ENCODE assay signal across 11 mouse cellular contexts in genomic region chr5:122763271-122764031, GRCm38 (mm10). TPM values are rescaled to one million over a fixed set of nuclear protein-coding genes. Genes with fewer than 3 reads are reported as not detected.
DNase-seq lines count a peak whose midpoint lies in the region; ATAC-seq and TF ChIP-seq lines count a peak whose summit lies in the region.
"Had no signal": no experiment of that assay in that cellular context is flagged by ENCODE, and none has a peak within 500 bp of the region (broad histone marks: within the 10 kb centered on the region; RNA-seq: fewer than 3 reads in every experiment).

No protein-coding gene starts in this region.

- WGBS in kidney, adult 2 months = 80% methylated on average over 29 of the region's 29 CpGs

- no peaks in the 10 kb centered on the region for H3K36me3 ChIP-seq in kidney, adult 2 months (ENCODE audit: control insufficient read depth, insufficient read depth, low read length)

- ATAC-seq in cerebellum, adult (ENCODE audit: insufficient number of reproducible peaks, low FRiP score, low TSS enrichment) = peak; percentile 23; the same call in 1 of the 2 replicates
- ATAC-seq: forebrain, postnatal 0 days had no signal

- DNase-seq in cerebellum, adult 11 months = no peak
- no peak for DNase-seq in kidney, adult 2 months
- no peak for DNase-seq in kidney, adult 11 months
- peak; percentile 30 to 57 for DNase-seq in urinary bladder, postnatal 36 days (ENCODE audit: low spot score in 2 of 2)
- DNase-seq in urinary bladder, adult 2 months (ENCODE audit: low spot score) = no peak
- peak; percentile 56 for DNase-seq in testis, postnatal 14 days (ENCODE audit: low spot score)
- DNase-seq in adrenal gland, adult 8-10 months = no peak
- DNase-seq: forebrain, postnatal 0 days had no signal

- no peaks in the 10 kb centered on the region for H3K27me3 ChIP-seq in kidney, adult 2 months (replicated peaks; ENCODE audit: control insufficient read depth, insufficient read depth, low read length)
- H3K27me3 ChIP-seq: limb, embryonic 13.5 days; midbrain, embryonic 12.5 days had no signal

- peak overlapping the region; percentile 66 for H3K27ac ChIP-seq in kidney, adult 2 months (ENCODE audit: insufficient read depth, low read depth, low read length)
- H3K27ac ChIP-seq: limb, embryonic 13.5 days; midbrain, embryonic 12.5 days had no signal

- peak overlapping the region; percentile 25; the same call in 1 of the 2 replicates for H3K4me3 ChIP-seq in kidney, adult 2 months (ENCODE audit: insufficient read depth, low read depth, low read length)
- H3K4me3 ChIP-seq: limb, embryonic 13.5 days; midbrain, embryonic 12.5 days had no signal

- TF ChIP-seq POLR2A in kidney, adult 2 months (IDR thresholded peaks at IDR 0.05; ENCODE audit: low read depth, low read length) = no peak

- TF ChIP-seq CTCF in kidney, adult 2 months (conservative IDR thresholded peaks at IDR 0.05; ENCODE audit: insufficient read depth, insufficient read length, low read depth, low read length) = no peak

- no peaks in the 10 kb centered on the region for H3K4me1 ChIP-seq in kidney, adult 2 months (ENCODE audit: control insufficient read depth, insufficient read depth, low read length)
- H3K4me1 ChIP-seq: midbrain, embryonic 12.5 days had no signal

RNA-seq across cellular contexts. Expression of gene Camkk2, which starts 15.8 kb away (rescaled TPM):
- polyA plus RNA-seq in kidney, adult 2 months (2012; rRNA removed) = 17.7 and 18.8 TPM in 2 replicates
- 29.4 and 29.8 TPM in 2 replicates for polyA plus RNA-seq in urinary bladder, adult 2 months (2012; rRNA removed)
- total RNA-seq in adrenal gland, adult 8-10 months (2022) = 10 to 100 TPM; 32.8 to 36.2 (median 34.9) TPM

RNA-seq across cellular contexts. Expression of gene P2rx4, which starts 56.1 kb away (rescaled TPM):
- polyA plus RNA-seq in kidney, adult 2 months (2012; rRNA removed) = 81.6 and 87.7 TPM in 2 replicates
- 42.4 and 44.3 TPM in 2 replicates for polyA plus RNA-seq in urinary bladder, adult 2 months (2012; rRNA removed)
- 10 to 100 TPM; 38.2 to 57.9 (median 46.5) TPM for total RNA-seq in adrenal gland, adult 8-10 months (2022)

RNA-seq across cellular contexts. Expression of gene Anapc5, which starts 57.7 kb away (rescaled TPM):
- polyA plus RNA-seq in kidney, adult 2 months (2012; rRNA removed) = 209 and 220 TPM in 2 replicates
- polyA plus RNA-seq in urinary bladder, adult 2 months (2012; rRNA removed) = 404 and 530 TPM in 2 replicates
- 100 to 1,000 TPM; 157 to 222 (median 203) TPM for total RNA-seq in adrenal gland, adult 8-10 months (2022)

Comparison
In these comparisons a context has a peak if more than half of its experiments do, and no peak if none do; other contexts are left out.
1. DNase-seq: peak in urinary bladder, postnatal 36 days (2 of 2) and testis, postnatal 14 days (single experiment); none in cerebellum, adult 11 months (single experiment), kidney, adult 2 months (single experiment), kidney, adult 11 months (single experiment), urinary bladder, adult 2 months (single experiment) and adrenal gland, adult 8-10 months (single experiment).